Mouse (Mus musculus): Measurements from ENCODE around the gene Gm10668.
"Not testable (repeated sequence)": the region's sequence is repeated elsewhere in the genome, so short reads cannot be mapped to it uniquely, and the experiment has no call there.

Gene Gm10668

GRCm38 (mm10) chr7:20730524-20730923, at the start of gene Gm10668:
Gene Gm10668, minus strand, starts transcription at chr7:20730624.
- DNase-seq (ENCODE audit: low read depth, low spot score): not testable (repeated sequence)

DNA sequence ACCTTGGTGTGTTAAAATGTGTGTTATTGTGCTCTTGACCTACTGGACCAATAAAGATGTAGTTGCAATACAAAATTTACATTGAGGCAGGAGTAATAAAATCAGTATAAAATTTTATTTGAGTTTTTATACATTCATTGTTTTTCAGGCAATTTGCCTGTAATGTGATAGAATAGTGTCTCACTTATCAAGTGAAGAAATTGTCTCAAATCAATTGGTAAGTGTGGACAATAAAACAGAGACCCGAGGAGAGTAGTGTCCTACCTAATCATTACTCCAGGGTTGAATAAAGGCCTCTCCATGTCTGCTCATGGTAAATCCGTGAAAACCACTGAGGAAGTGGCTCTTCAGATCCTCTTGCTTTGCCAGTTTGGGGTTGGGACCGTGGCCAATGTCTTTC, 40.5 kb upstream of the Gm10668 start, which contains the start of gene Vmn1r112:
Vmn1r112 (plus strand) TSS at position 301 of the 400 bp plus-strand sequence.
- DNase-seq (ENCODE audit: low read depth, low spot score): not testable (repeated sequence)

- DNase-seq (ENCODE audit: low read depth, low spot score): not testable (repeated sequence)
Measured at GRCm38 (mm10) chr7:20703116-20703515, 27.3 kb downstream of the Gm10668 start, which contains the start of gene Vmn1r111. Gene Vmn1r111, minus strand, starts transcription at chr7:20703216.

All from brain, adult 2 months (tissue).